Mouse (Mus musculus) lung, embryonic 16.5 days (tissue): ENCODE measurements at regions not wholly inside any gene's neighbourhood (a gene's known extent, or its start where the extent isn't known, plus 50 kb on each side); places are given as distances from the start of the nearest gene placed in this dataset.

Experiments used
- ATAC-seq: fragments of 200-750 bp; cut with Nextera tagmentation; 2 replicates; pipeline ENCODE4 v1.8.0; 2017; ENCODE audit warnings: low read depth, mild to moderate bottlenecking, moderate library complexity
- H3K27ac ChIP-seq: fragments of 300-500 bp; sonication (generic); 2 replicates; pipeline ENCODE4 v1.5.1; 2014; ENCODE audit warnings: mild to moderate bottlenecking, control low read depth, low read length
- H3K27me3 ChIP-seq: fragments of 300-500 bp; sonication (generic); 2 replicates; pipeline ENCODE4 v1.6.1; 2014; ENCODE audit warnings: low read depth, low read length, mixed read lengths; ENCODE audit not compliant: control insufficient read depth, insufficient read depth
- H3K36me3 ChIP-seq: fragments of 300-500 bp; sonication (generic); 2 replicates; pipeline ENCODE4 v1.6.1; 2014; ENCODE audit warnings: low read length; ENCODE audit not compliant: control insufficient read depth, insufficient read depth
- H3K4me1 ChIP-seq: fragments of 300-500 bp; sonication (generic); replicated peaks from 2 replicates; pipeline ENCODE4 v1.6.1; 2014; ENCODE audit warnings: low read length, mixed read lengths; ENCODE audit not compliant: control insufficient read depth, insufficient read depth
- H3K4me2 ChIP-seq: fragments of 300-500 bp; sonication (generic); 2 replicates; pipeline ENCODE4 v1.6.1; 2014; ENCODE audit warnings: low read depth, low read length, control low read depth
- H3K4me3 ChIP-seq: fragments of 300-500 bp; sonication (generic); 2 replicates; pipeline ENCODE4 v1.5.1; 2014; ENCODE audit warnings: mild to moderate bottlenecking, low read length, control low read depth
- H3K9ac ChIP-seq: fragments of 300-500 bp; sonication (generic); 2 replicates; pipeline ENCODE4 v1.6.1; 2014; ENCODE audit warnings: low read length, control low read depth
- H3K9me3 ChIP-seq: fragments of 300-500 bp; sonication (generic); 2 replicates; pipeline ENCODE4 v1.6.1; 2016; ENCODE audit warnings: low read length; ENCODE audit not compliant: control insufficient read depth
- WGBS: fragments of 180-500 bp; shearing (Covaris S2); extraction: QIAGEN DNeasy Blood & Tissue Kit; methylation state at CpG from one replicate; pipeline ENCODE4 v1.1.7; 2014; 5-methylcytosine and 5-hydroxymethylcytosine counted together

DNA sequence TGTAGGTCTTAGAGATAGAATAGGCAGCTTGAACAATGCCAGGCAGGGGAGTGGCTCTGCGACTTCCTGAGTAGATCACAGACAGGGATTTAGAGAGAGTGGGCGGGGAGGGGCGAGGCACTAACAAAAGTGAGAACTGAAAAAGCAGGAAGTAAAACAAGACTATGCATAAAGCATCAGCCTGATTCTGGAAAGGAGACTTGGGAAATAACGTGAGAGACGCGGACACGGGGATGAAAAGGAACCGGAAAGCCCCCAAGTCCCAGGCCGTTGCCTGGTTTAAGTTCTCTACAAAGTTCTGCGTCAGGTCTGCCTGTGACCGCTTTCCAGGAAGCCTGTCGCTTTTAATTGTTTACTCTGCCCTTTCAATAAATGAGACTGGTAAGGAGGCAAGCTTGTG, 86.3 kb downstream of the D16Ertd472e start:
- H3K36me3 ChIP-seq: no peaks in the 10 kb centered on the region
- peak overlapping the region; percentile 62 for H3K27ac ChIP-seq
- peak; percentile 88 for ATAC-seq
- 14% methylated on average over 12 of the region's 12 CpGs for WGBS
- H3K9ac ChIP-seq: peak overlapping the region; percentile 44; the same call in 1 of the 2 replicates
- peak overlapping the region; percentile 40 for H3K4me3 ChIP-seq
- no peaks in the 10 kb centered on the region for H3K4me1 ChIP-seq
- H3K27me3 ChIP-seq: no peaks in the 10 kb centered on the region
- H3K4me2 ChIP-seq: peak overlapping the region; percentile 52
- no peaks in the 10 kb centered on the region for H3K9me3 ChIP-seq

DNA sequence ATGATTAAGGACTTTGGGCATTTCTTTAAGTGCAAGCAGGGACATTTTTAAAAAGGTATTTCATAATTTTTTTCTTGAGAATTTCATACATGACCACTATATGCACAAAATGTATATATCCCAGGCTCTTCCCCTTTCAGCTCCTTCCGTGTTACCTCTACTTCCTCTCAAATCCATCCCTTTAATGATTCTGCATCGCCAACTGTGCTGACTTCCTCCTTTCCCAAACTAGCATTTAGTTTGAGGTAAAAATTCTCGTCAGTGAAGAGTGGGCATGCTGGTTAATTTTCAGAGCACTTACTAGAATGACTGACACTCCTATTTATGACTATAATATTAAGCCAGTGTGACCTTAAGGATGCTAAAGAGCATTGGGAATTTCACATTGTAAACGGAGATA, 86.9 kb downstream of the D16Ertd472e start:
- WGBS: 48% methylated on average over 4 of the region's 4 CpGs
- no peak overlapping the region for H3K9ac ChIP-seq
- no peaks in the 10 kb centered on the region for H3K27me3 ChIP-seq
- no peak overlapping the region for H3K4me2 ChIP-seq
- H3K9me3 ChIP-seq: no peaks in the 10 kb centered on the region
- 0 out of 2 replicates have a peak overlapping the region, but pooled peaks have one; percentile 21 for H3K27ac ChIP-seq
- no peaks in the 10 kb centered on the region for H3K4me1 ChIP-seq
- no peaks in the 10 kb centered on the region for H3K36me3 ChIP-seq
- H3K4me3 ChIP-seq: no peak overlapping the region
- no peak for ATAC-seq

DNA sequence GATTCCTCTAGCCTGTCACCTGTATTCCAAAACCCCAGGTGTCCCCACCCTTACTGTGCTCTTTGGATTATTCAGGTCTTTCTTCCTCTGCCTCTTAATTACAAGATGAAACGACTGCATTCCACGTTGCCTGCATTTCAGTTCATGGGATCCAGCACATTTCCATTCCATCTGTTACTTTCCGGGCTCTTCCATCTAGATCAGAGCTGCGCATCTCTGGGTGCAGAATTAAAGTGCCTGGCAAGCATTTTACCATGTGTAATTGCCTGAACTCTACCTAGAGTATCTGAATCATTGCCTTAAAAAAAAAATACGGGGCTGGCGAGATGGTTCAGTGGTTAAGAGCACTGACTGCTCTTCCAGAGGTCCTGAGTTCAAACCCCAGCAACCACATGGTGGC, 90.0 kb downstream of the D16Ertd472e start:
- Histone ChIP-seq H3K36me3 (no peaks in the 10 kb centered on the region), H3K27me3 (no peaks in the 10 kb centered on the region), H3K9me3 (no peaks in the 10 kb centered on the region), H3K9ac (no peak overlapping the region), H3K4me3 (no peak overlapping the region), H3K27ac (no peak overlapping the region), H3K4me1 (no peaks in the 10 kb centered on the region), H3K4me2 (no peak overlapping the region)
- 89% methylated on average over 6 of the region's 6 CpGs for WGBS
- no peak for ATAC-seq

DNA sequence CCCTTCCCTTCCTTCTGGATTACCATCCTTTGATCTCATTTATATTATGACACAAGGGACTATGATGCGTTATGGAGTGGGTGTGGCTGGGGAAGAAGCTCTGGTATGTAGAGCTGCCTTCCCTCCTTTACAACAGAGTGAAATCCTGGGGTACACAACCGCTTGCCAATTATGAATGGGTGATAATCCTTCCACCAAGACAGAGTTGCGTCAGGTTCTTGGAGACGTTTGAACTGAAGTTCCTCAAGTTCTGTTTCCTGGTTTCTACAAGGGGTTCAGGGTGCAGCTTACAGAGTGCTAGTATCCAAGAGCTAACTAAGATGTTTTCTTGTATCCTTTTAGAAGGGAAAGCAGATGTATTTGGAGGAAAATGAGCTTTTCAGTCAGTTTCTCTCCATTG, 92.2 kb downstream of the D16Ertd472e start:
- no peaks in the 10 kb centered on the region for H3K27me3 ChIP-seq
- H3K27ac ChIP-seq: no peak overlapping the region
- ATAC-seq: no peak
- no peak overlapping the region for H3K4me2 ChIP-seq
- no peaks in the 10 kb centered on the region for H3K4me1 ChIP-seq
- 90% methylated on average over 4 of the region's 4 CpGs for WGBS
- no peak overlapping the region for H3K4me3 ChIP-seq
- H3K36me3 ChIP-seq: no peaks in the 10 kb centered on the region
- no peaks in the 10 kb centered on the region for H3K9me3 ChIP-seq
- H3K9ac ChIP-seq: no peak overlapping the region

DNA sequence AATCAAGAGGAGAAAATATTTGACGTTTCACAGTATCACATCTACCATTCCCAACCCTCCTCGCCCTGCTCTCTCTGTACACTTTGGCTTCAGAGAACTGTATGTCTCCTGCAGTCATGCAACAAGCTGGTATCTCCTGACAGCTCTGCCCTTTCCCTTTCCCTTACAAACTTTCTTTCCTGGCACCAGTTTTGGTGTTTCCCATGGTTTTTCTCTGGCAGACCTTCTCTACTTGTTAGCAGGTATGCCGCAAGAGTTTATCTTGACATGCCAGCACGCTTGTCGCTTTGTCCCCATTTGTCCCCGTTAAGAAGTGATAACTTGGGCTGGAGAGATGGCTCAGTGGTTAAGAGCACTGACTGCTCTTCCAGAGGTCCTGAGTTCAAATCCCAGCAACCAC, 94.9 kb downstream of the D16Ertd472e start:
- WGBS: 89% methylated on average over 6 of the region's 6 CpGs
- no peaks in the 10 kb centered on the region for H3K36me3 ChIP-seq
- no peak for ATAC-seq
- no peak overlapping the region for H3K27ac ChIP-seq
- H3K4me3 ChIP-seq: no peak overlapping the region
- no peaks in the 10 kb centered on the region for H3K27me3 ChIP-seq
- H3K9ac ChIP-seq: no peak overlapping the region
- H3K4me2 ChIP-seq: no peak overlapping the region
- no peaks in the 10 kb centered on the region for H3K4me1 ChIP-seq
- no peaks in the 10 kb centered on the region for H3K9me3 ChIP-seq

DNA sequence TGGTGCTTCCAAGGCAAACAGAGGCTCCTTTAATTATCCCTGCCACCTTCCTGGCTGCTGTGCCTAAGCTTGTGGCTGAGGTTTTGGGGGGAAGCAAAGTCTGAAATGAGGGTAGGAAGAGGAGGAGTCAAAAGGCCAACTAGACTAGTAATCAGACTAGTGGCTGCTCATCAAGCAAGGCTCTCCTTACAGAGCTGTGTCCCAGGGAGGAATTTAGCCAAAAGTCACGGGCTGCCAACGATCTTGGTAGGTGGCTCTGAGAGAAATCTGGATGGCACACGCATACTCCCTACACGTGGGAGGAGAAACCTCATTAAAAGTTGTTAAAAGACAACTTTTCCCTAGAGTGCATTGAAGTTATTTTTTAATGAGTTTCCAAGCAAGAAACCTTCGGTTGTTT, 95.4 kb downstream of the D16Ertd472e start:
- H3K9me3 ChIP-seq: no peaks in the 10 kb centered on the region
- H3K27me3 ChIP-seq: no peaks in the 10 kb centered on the region
- no peak overlapping the region for H3K4me3 ChIP-seq
- H3K36me3 ChIP-seq: no peaks in the 10 kb centered on the region
- no peak overlapping the region for H3K9ac ChIP-seq
- no peak overlapping the region for H3K27ac ChIP-seq
- no peak for ATAC-seq
- H3K4me2 ChIP-seq: no peak overlapping the region
- WGBS: 64% methylated on average over 5 of the region's 5 CpGs
- H3K4me1 ChIP-seq: no peaks in the 10 kb centered on the region

DNA sequence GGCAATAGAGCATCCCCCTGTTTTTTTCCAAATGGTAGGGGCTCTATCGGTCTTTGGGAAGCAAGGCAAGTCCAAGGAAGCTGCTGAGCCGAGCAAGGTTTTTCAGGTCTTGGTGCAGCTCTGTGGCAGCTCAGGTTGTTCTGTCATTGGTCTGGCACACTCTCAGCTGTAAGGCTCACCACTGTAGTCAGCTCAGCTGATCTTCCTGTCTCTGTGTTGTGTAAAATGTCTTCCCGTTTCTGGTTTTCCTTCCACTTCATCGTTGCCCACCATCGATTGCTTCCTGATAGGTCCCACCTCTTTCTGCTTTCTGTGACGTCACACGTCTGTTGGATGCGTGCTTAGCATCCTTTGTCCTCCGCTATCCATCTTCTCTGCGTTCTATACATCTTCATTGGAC, 96.2 kb downstream of the D16Ertd472e start:
- Histone ChIP-seq H3K4me2 (no peak overlapping the region), H3K9me3 (no peaks in the 10 kb centered on the region), H3K27me3 (no peaks in the 10 kb centered on the region), H3K9ac (no peak overlapping the region), H3K4me3 (no peak overlapping the region), H3K4me1 (no peaks in the 10 kb centered on the region), H3K27ac (no peak overlapping the region), H3K36me3 (no peaks in the 10 kb centered on the region)
- WGBS: 87% methylated on average over 10 of the region's 10 CpGs
- no peak for ATAC-seq

DNA sequence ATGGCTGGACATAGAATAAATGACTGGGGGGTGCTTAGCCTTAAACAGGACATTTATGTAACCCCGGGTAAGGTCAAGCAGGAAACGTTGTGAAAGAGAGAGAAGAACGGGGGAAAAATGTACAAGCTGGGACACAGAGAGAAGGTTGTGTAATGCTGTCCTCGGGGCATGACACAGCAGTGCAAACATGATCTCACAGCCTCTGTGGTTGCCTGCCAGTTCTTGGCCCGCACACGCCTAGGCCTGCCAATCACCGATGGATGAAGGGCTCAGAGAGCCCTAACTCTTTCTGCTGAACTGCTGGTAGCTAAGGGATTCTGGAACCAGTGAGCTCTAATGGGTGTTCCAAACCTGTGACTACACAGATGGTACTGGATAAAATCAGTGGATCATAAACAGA, 96.5 kb upstream of the Btg3 start:
- ATAC-seq: peak; percentile 74
- H3K4me3 ChIP-seq: no peak overlapping the region

DNA sequence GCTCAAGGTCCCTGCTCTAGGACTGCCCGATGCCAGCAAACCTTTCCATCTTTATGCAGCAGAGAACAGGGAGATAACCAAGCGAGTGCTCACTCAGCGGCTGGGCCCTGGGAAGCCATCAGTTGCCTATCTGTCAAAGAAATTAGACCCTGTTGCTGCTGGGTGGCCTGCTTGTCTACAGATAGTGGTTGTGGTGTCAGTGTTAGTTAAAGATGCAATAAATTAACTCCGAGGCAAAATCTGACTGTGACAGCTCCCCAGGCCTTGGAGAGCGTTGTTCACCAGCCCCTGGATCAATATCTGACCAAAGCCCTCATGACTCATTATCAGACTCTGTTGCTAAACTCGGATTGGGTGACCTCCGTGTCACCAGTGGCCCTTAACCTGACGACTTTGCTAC, 83.0 kb upstream of the Btg3 start:
- Histone ChIP-seq H3K4me3 (no peak overlapping the region), H3K27me3 (no peaks in the 10 kb centered on the region), H3K4me1 (no peaks in the 10 kb centered on the region), H3K4me2 (no peak overlapping the region), H3K9me3 (no peaks in the 10 kb centered on the region), H3K9ac (no peak overlapping the region), H3K36me3 (no peaks in the 10 kb centered on the region), H3K27ac (no peak overlapping the region)
- WGBS: 58% methylated on average over 8 of the region's 8 CpGs
- no peak for ATAC-seq

More for the DNA sequence above, 96.5 kb upstream of the Btg3 start:
- Histone ChIP-seq H3K27ac (no peak overlapping the region), H3K4me1 (no peaks in the 10 kb centered on the region), H3K36me3 (no peaks in the 10 kb centered on the region), H3K4me2 (no peak overlapping the region), H3K27me3 (no peaks in the 10 kb centered on the region), H3K9me3 (no peaks in the 10 kb centered on the region), H3K9ac (no peak overlapping the region)
- 60% methylated on average over 7 of the region's 7 CpGs for WGBS

DNA sequence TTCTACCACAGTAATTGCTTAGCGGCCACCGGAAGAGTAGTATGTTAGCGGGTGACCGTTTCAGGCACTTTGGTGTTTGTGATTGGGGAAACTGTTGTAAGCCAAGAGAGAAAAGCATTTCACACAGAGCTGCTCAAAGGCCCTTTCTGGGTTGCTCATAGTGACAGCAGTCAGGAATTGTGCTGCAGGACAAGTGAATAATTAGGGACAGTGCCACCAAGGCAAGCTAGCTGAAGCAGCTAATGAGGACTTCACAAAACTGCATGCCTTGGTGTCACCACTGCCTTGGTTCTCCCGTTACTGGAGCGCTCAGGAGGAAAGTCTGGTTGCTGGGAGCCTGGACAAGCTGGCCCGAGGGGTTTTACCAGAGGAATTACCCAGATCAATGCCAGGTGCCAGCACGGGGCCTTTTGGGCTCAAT, 80.7 kb upstream of the Btg3 start:
- Histone ChIP-seq H3K9me3 (no peaks in the 10 kb centered on the region), H3K4me3 (no peak overlapping the region), H3K27me3 (no peaks in the 10 kb centered on the region), H3K9ac (no peak overlapping the region), H3K4me2 (no peak overlapping the region), H3K27ac (no peak overlapping the region), H3K4me1 (no peaks in the 10 kb centered on the region), H3K36me3 (no peaks in the 10 kb centered on the region)
- 72% methylated on average over 8 of the region's 8 CpGs for WGBS
- ATAC-seq: no peak
